Mouse (Mus musculus) bone marrow, adult 2 months (tissue): Measurements from ENCODE around the gene Olfr1053.

Experiments used
- CTCF ChIP-seq: fragments of 200-500 bp; IDR thresholded peaks from 2 replicates; pipeline ENCODE4 v1.5.1; 2011; ENCODE audit warnings: low read length, control low read depth; ENCODE audit not compliant: control insufficient read depth, insufficient read depth
- POLR2A ChIP-seq: fragments of 200-500 bp; IDR thresholded peaks from 2 replicates; pipeline ENCODE4 v1.6.1; 2011; ENCODE audit warnings: low read depth, mild to moderate bottlenecking, control low read depth, low read length, borderline replicate concordance; ENCODE audit not compliant: control insufficient read depth

- no peak for TF ChIP-seq CTCF
- TF ChIP-seq POLR2A = no peak
Observed at GRCm38 (mm10) chr2:86315184-86315583, at the start of gene Olfr1053.
